Mouse (Mus musculus): ENCODE data around the gene Bcl7c.

GRCm38 (mm10) chr7:127744366-127745045 lies 35.8 kb upstream of the Bcl7c start, which contains the start of gene Fbxl19:
- TF ChIP-seq CTCF (IDR thresholded peaks at IDR 0.05; ENCODE audit: control insufficient read depth, insufficient read depth, insufficient replicate concordance, low read depth, low read length) (peak; percentile 11; the same call in 1 of the 2 replicates), POLR2A (IDR thresholded peaks at IDR 0.05; ENCODE audit: control insufficient read depth, low read depth, low read length) (no peak)

Data from testis, adult 2 months (tissue).